Mouse (Mus musculus): Measurements from ENCODE around the gene Pwwp2a.

Gene Pwwp2a

DNA sequence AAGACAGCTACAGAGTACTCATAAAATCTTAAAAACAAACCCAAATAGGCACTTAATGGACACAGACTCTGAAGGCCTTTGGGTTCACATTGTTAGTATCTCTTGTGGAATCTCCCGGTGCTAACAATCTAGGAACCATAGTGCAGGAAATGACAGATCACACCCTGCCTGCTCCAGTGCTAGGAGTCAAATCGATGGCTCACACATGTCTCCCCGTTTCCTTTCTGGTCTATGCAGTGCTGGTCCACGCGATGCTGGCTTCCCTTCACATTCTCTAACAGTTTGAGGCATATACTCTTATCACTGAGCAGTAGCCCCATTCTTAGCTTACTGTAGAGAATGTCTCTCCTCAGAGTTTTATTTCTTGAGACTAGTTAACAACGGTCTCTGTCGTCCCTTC lies 46.0 kb downstream of the Pwwp2a start:
- DNase-seq (ENCODE audit: low spot score in 2 of 2), result no peak

DNA sequence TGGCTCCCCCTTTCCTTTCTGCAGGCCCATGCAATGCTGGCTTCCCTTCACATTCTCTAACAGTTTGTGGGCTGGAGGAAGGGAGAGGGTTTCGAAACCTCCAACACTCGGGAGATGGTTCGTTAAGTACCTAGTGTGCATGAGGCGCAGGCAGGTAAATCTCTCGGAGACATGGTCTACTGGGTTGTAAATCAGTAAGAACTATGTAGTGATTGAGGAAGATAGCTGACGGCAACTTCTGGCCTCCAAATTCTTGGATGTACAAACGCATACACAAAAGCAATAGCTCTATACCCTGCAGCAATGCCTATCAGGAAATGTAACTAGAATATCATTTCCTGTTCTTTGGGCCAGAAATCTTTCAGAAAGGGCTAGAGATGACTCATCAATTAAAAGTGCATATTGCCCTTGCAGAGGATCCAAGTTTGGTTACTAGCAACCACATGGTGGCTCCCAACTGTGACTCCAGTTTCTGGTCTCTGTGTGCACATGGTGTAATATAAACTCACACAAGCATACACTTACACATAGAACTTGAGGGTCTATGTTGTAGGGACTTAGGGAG lies 47.0 kb downstream of the Pwwp2a start:
- DNase-seq (ENCODE audit: low spot score in 2 of 2), result no peak

DNA sequence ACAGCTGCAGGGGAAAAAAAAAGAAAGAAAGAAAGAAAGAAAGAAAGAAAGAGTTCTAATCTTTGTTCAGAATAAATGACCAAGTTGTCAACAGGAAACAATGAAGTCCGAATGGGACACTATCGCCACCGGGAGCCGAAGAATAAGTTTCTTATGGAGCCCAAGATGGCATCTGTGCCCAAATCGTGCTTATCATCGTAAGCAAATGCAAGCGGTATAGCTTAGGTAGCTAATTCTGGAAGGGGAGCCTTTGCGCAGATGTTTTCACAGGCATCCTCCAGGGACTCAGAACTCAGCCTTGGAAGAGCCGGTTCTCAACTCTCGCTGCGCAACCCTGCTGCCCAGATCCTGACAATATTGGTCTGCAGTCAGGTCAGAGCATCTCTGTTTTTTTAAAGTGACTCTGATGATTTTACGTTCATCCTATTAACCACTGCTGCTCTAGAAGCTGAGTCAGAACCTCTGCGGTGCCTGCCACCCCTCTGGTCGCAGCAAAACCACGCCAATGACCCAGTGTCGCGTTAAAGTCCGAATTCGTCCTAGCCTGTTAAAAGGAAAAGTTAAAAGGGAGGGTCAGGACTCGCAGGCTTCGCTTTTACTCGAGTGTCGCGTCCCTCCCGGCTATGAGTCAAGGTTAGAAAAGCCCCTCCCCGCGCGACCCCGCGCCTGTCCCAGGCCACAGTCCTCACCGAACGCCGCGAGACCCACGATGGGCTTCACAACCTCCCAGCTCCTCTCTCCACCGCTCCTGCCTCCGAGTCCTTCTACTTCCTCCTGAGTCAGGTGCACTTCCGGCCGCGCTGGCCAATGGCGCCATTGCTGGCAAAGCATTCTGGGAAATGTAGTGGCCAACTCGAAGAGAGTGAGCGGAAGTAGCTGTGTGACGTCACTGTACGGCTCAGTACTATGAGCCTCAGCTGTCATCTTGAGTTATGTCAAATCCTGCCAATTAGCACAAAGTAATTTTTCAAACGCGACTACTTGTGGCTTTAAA lies 65.7 kb downstream of the Pwwp2a start, which contains the start of gene Ttc1:
Ttc1 (minus strand) TSS at position 776 of the 994 bp plus-strand sequence.
- peak; percentile 87 to 94 for DNase-seq (ENCODE audit: low spot score in 2 of 2)

DNA sequence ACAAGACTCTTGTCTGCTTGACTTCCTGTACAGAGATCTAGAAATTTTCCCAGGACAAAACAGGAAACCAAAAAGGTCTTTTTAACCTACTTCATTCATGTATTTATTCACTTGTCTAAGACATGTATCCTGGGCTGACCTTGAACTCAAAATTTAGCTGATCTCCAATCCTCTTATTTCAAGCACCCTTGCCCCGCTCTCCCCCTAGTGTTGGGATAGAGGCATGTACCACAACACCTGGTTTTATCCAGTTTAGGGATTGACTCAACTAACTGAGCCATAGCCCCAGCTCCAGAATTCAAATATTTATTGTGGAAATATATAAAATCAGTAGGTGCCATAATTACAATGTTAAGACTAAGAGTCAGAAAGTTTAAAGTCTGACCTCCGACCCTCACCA lies 69.7 kb downstream of the Pwwp2a start:
- no peak for DNase-seq (ENCODE audit: low spot score in 2 of 2)

DNA sequence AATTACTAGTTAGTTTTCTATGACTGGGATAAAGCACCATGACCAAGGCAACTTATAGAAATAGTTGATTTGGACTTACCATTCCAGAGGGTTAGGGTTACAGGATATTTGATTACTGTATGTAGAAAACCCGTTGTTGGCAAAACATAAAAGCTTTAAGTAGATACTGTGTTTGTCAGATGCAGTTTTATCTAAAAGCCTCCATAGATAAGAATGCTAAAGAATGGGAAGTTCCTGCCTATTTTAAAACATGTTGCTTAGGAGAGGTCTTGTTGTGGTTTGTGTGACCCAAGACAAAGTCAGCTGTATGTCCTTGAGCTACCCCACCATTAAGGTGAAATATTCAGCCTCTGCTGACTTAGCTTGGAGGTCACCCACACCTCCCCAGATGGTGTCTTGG lies 72.8 kb downstream of the Pwwp2a start:
- DNase-seq (ENCODE audit: low spot score in 2 of 2), result no peak

DNA sequence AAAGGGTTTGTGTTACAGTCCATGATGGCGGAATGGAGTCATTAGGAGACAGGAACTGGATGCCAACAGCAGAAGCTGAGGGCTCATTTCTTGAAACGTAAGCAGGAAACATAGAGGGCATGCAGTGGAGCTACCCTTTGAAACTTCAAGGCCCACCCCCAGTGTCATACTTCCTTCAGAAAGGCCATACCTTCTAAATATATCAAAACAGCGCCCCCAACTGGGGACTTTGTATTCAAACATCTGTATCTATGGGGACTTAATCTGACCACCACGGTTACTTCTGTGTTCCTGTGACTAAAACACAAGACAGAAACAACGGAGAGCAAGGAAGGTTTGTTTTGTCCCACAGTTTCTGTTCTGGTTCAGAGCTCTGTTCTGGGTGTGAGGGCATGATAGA lies 73.6 kb downstream of the Pwwp2a start:
- DNase-seq (ENCODE audit: low spot score in 2 of 2), result no peak

DNA sequence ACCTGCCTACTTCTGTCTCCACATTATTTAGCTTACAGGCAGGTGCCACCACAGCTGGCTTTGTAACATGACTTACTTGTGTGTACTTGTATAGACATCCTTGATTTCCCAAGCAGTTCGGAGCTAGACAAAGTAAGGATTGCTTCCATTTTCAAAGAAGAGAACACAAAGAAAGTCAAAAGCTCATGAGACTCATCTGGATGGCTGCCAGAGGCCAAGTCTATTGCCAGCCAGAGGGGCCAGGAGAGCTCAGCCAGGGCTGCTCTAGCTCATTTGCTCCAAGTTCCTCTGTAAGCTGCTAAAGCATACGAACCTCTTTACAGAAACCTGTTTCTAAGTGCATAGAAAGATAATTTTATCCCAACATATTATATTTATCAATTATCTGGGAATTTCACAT lies 76.6 kb downstream of the Pwwp2a start:
- no peak for DNase-seq (ENCODE audit: low spot score in 2 of 2)

DNA sequence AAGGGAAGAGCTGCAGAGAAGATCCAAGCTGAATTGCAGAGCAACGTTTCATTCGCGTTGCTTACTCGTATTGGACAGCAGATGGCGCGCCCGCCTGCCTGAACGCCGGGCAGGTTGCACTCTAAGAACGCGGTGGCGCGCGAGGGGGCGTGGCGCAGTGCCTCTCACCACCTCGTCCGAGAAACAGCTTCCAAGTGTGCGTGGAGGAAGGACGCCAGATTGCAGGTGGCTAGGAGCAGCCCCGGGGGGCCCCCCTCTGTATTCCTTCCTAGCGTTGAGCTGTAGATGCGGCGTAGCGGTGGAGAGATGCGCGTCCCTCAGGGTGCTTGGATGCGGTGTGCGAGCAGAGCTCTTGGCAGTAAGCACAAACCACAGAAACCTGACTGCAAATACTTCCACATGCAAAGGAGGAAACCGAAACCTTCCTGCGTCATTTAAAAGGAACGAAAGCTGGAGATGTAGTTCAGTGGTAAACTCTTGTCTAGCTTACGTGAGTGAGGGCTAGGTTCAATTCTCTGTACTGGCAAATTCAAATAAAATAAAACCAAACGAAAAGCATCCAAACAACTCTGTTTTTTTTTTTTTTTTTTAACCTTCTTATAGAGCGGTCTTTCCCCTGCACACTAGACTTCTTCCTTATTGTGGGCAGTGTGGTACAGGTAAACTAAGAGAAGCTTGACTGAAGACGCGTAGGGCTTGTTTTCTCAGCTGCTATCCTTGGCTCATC lies 85.3 kb downstream of the Pwwp2a start:
- peak; percentile 34 to 58 for DNase-seq (ENCODE audit: low spot score in 2 of 2)

DNA sequence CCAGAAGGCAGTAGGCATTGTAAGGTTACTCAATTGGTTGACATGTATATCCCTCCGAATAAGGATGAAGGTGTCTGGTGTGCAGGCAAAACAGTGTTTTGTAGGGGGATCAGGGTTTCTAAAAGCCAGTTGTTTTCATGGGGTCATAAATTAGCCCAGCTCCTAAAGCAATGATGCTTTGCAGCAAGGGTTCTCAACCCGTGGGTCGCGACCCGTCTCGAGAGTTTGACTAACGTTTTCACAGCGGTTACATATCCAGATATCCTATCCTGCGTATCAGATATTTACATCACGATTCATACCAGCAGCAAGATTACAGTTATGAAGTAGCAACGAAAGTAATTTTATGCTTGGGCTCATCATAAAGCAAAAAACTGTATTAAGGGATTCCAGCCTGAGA lies 86.0 kb downstream of the Pwwp2a start:
- no peak for DNase-seq (ENCODE audit: low spot score in 2 of 2)

DNA sequence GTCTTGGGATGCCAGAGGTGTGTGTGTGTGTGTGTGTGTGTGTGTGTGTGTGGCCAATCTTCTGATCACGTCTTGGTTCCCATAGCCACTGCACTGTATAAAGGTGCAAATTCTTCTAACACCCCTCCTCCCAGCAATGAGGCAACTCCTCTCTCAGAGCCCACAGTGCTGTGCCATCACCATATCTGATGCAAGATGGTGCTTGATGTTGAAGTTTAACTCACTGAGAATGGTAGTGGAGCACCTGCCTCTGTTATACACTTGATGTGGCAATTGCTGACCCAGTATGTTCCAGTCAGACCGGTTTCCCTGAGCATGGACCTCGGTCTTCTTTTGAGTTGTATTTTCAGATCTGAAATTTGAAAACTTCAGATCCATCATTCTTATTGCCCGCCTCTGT lies 88.3 kb downstream of the Pwwp2a start:
- no peak for DNase-seq (ENCODE audit: low spot score in 2 of 2)
